Mouse (Mus musculus) CD4-positive, CD25-positive, alpha-beta regulatory T cell, adult 2 months (primary cell): ENCODE data around the gene Adgrg3.
A peak's percentile ranks its signal among the peaks of the same experiment; 100 is the strongest.

Experiments
- DNase-seq: peaks from one replicate; pipeline ENCODE4 v3.0.0-alpha.2; 2012; ENCODE audit warnings: low read depth, low spot score

The Adgrg3 gene

GRCm38 (mm10) chr8:95017451-95017850 is at the start of gene Adgrg3:
Adgrg3 (plus strand) TSS chr8:95017692.
- DNase-seq: no peak

DNA sequence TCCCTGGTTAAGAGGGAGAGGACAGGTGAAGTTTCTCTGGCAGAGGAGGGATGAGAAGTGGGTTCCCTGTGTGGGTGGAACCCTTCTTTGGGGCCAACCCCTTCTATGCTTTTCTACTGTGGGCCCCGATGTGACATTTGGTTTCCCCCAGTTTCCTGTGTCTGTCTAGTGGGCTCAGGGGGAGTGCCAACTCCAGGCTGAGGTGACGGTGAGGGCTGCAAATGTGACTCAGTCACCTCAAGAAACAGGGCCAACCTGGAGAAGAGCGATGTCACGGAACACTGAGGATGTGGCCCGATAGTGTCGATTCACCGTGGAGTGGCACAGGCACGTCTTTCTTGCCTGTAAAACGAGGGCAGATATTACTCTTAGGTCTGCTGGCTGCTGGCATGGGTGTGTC is 44.2 kb upstream of the Adgrg3 start:
- peak; percentile 52 for DNase-seq

- DNase-seq: no peak
These were observed 43.7 kb upstream of the Adgrg3 start for GRCm38 (mm10) chr8:94973786-94974185.

DNA sequence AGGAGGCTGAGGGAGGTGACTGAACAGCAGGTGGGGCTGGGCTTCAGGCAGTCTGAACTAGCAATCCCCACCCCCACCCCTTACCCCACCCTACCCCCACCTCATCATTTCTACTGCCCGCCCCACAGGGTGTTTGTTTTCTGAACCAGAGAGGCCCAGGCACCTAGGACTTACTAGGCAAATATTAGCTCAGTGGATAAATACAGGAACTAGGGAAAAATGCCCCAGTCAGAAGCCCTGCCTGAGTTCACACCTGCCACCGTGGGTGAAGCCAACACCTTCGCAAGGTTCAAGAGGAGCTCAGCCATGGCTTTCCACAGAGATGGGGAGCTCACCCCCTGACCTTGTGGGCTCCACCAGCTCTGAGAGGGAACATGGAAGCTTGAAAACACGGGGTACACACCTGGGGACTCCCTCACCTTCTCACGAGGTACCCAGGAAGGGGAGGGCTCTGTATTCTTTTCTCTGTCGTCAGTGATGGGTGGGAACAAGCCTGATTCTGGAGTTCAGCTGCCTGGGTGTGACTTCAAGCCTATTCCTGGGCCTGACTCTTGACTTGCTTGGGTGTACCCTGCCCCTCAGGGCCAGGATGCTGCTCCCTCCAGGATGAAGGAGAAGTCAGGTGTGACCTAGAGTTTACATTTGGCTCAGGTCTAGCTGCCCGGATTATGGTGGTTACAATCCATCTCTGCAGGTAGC is 42.9 kb upstream of the Adgrg3 start, which contains the start of gene Adgrg1:
Gene Adgrg1 (plus strand): TSS at position 285 of the 699 bp plus-strand sequence.
- no peak for DNase-seq

DNA sequence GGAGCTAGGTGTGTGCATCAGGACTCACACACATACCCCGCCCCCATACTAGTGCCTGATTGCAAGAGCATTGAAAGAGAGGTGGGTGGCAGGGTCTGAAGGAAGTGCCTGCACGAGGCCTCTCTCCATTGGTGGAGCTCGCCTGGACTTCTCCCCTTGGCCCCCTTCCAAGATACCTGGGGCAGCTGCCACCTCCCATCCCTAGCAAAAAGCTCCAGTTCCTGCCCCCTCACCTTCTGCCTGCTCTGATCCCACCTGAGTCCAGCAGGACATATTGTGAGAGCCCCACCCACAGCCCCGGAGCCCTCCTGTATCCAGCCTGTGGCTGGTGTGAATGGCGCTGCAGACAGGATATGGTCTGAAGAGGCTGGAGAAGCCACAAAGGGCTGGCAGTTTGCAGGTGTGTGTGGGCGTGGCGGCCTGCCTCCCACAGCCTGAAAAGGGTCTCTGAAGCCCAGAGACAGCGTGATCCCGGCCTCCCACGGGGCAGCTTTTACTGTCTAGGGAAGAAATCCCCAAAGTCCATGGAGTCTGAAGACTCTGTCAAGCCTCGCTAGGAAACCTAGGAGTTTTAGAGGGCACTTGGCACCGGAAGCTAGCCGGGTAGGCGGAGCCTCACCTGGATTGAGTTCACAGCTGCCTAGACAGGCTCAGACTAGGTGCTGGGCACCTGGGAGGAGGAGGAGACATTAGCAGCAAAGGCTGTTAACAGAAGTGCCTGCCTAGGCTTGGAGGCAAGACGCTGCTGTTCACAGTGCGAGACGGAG is 40.7 kb upstream of the Adgrg3 start:
- DNase-seq: peak; percentile 59

- no peak for DNase-seq
These were observed 39.4 kb upstream of the Adgrg3 start for GRCm38 (mm10) chr8:94978131-94978530.

DNA sequence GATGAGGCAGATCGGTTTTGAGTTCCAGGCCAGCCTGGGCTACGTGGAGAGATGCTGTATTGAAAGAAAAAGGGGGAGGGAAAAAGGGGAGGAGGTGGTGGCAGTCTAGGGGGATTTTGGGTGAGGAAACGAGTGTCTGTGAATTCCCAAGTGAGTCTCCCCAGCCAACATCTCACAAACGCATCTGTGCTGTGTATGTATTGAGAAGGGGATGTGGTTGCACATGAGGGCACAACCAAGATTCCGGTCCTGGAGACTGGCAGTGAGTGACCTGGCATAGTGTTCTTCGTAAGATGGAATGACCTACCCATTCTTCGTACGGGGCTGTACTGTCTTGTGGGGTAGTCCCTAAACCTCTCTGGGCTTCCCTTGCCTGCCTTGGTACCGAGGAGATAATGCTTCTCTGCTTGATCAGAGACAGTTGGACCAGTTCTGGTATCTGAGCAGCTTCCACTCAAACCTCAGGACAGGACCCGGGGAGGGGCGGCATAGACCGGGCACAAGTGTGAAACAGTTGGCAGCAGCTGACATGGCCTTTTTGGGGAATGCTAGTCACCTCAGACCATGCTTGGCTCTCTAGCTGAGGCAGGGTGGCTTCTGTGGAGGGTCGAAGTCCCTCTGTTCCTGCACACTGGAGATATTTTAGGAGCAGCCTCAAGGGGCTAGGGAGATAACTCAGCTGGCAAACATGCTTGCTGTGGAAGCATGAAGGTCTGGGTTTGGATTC is 38.7 kb upstream of the Adgrg3 start:
- peak; percentile 20 for DNase-seq

DNA sequence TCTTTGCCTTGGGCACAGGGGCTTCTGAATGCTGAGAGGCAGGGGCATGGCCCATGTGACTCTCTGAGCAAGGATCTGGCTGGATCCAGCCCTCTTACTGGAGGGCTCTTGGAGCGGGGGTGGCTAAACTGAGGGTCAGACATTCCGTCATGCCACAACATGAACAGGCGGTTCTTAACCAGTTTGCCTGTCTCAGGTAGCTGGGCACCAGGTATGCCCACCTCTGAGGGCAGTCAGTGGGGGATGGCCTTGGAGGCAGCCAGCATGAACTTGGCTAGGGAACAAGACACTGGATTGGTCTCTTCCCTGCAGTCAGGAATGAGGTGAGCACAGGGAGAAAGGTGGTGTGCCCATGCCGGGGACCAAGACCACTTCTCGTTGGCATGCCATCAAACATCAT is 37.3 kb upstream of the Adgrg3 start:
- no peak for DNase-seq

GRCm38 (mm10) chr8:94980976-94981375 is 36.5 kb upstream of the Adgrg3 start:
- DNase-seq: no peak

DNA sequence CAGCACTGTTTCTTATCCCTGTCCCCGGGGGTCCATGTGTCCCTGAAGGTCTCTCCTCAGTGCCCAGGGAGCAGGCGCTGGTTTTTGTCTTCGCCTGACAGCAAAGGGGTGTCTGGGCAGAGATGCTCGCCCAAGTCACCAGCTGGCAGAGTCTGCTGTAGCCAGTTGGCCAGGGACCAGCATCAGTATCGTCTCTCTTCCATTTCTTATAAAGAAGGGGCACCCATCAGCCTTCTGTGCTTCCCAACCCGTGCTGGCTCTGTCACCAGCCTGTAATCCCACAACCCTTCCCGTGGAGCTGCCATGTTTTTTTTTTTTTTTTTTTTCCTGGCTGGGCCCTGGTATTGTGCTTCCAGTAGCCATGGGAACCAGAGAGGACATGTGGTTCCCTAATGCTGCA is 35.6 kb upstream of the Adgrg3 start:
- no peak for DNase-seq

GRCm38 (mm10) chr8:94983146-94983545 is 34.3 kb upstream of the Adgrg3 start:
- DNase-seq: no peak

DNA sequence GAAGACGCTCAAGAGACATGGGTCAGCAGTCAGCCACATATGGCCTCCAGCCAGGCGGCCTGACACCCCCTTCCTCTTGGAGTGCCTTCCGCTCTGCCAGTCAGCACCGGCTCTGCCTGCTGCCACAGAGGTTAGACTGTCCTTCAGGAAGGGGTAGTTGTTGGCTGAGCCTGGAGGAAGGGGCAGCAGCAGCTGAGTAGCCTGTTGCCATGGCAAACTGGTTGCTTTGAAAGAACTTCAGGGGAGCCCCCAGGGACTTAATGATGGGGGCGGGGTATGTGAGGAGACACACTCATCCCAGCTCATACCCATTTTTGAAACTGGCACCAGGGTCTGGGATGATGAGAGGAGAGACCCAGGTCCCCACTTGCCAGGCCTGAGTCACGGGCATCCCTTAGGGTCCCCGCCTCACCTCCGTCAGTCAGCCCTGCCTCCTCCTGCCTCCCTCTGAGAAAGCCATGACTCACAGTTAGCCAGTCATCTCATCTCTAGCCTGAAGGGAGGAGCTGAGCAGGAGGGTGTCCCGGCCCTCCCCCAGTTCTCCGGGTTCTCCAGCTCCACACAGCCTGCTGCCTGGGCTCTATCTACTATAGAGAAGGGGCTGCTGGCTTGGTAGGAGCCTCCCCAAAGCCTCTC is 33.5 kb upstream of the Adgrg3 start:
- no peak for DNase-seq

GRCm38 (mm10) chr8:94985023-94985422 is 32.5 kb upstream of the Adgrg3 start:
- peak; percentile 25 for DNase-seq

DNA sequence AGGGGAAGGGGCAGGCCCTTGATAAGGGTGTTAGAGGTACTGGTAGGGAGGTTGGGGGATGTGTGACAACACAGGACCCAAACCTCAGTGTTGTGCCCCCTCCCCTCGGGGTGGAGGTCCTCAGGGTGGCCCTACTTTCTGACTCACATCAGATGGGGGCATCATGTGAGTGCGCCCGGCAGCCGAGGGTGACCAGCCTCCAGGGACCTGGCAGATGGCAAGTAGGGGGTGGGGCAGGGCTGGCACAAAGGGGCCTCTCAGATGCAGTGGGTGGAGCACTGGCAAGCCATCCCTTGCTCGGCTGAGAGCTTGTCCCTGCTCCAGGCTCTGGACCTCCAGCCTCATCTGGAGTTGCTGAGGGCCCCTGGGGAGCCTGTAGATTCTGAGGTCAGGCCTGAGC is 30.8 kb upstream of the Adgrg3 start:
- DNase-seq: no peak

DNA sequence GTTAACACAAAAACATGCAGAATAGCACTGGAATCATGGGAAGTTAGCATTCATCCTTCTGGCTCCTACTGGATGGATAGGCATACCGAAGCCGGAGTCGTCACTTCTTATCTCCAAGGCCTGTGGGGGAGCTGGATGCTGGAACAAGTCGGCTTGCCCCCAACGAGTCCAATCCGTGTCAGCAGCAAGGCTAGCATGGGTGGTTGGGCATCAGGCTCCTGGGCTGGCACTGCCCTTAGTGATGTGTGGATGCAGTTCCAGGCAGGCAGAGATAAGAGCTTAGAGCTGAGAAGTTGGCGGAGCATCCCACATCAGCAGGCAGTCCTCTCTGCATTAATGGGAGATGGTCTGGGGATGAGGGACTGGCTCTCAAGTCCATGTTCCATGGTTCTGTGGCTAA is 29.9 kb upstream of the Adgrg3 start:
- DNase-seq: no peak

DNA sequence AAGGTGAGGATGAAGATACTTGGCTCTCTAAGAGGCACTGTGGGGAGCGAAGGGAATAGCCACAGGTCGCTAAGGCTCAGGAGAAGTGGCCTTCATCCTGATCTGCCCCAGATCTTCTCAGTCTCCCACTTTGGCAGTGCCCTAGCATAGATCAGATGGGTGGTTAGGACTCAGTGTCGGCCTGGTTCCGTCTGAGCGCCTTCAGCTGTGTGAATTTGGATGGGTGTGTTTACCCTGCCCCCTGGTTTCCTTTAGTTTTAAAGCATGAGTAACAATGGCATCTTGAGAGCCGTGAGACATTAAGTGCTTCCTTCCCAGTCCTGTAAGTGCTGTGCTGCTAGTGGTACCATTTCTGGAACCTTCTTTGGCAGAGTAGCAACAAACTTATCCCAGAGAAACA is 28.9 kb upstream of the Adgrg3 start:
- no peak for DNase-seq

DNA sequence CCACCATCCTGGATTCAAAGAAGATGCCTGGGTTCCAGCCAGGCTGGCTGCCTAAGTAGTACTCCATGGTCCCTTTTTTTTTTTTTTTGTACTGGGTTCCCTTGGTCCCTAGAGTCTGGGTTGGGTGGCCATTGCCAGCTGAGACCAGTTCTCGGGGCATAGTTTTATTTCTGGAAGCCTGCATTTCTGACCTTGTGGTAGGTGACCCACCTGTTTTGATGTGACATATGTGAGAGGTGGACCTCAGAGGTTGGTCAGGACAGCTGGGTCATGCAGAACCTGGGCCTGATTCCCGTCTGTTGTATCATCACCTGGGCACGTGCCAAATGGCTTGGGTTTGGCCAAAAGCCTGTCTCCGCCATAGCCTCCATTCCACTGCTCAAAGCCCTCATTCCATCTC is 27.8 kb upstream of the Adgrg3 start:
- no peak for DNase-seq

DNA sequence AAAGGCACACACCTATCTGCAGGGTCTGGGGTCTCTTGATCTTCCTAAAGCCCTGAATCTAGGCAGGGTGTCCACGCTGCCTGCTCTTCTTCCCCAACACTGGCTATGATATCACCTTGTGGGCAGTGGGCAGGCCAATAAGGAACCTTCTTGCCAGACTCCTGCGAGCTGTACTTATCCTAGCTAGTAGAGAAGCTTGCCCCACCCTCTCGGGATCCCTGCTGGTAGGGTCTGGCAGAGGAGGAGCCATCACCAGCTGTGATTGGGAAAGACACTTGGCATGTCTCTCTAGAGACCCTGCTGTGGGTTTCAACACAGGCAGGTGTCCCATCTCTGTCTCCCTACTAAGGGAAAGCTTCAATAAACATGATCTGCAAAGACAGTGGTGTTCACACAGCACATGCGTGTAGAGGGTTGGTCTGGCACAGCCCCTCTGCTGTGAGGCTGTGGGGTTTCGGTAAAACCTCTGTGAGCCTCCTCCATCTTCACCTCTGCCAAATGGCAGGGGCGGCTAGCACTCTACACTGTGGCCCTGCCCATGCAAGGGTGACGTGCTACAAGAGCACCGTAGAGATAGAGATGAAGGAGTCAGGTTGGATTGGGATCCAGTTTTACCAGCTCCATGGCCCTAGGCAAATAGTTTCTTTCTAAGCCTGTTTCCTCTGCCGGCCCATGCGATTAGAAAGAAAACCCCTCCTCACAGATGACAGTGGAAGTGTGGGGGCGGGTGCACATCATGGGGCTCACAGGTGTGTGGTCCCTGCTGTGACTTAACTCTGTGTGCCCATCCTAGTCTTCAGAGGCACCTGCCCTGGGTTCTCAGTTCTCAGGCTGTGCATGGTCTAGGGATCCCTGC is 26.7 kb upstream of the Adgrg3 start:
- no peak for DNase-seq

GRCm38 (mm10) chr8:94991454-94991994 is 26.0 kb upstream of the Adgrg3 start:
- DNase-seq: no peak

DNA sequence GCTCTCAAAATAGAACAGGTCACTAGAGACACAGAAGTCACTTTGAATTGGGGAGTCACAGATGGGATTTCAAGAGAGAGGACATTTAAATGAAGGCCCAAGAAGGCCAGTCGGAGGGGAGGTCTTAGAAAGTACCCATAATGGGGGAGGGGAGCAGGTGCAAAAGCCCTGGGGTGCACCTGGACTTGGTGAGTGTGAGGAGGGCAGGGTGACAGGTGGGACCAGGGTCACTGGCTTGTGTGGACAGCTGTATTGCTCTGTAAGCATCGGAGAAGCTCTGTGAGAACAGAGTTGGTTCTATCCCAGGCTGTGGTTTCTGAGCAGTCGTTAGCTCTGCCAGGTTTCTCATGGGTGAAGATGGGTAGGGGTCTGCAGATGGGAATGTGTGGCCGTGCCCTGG is 25.5 kb upstream of the Adgrg3 start:
- DNase-seq: no peak

GRCm38 (mm10) chr8:94992534-94992933 is 25.0 kb upstream of the Adgrg3 start:
- DNase-seq: no peak
